Mouse (Mus musculus) bone marrow macrophage, adult 2 months (primary cell): ENCODE results near the gene Mex3a.

Source experiments
- CTCF ChIP-seq: IDR thresholded peaks from 2 replicates; pipeline ENCODE4 v1.5.1; 2012; ENCODE audit warnings: low read depth, mild to moderate bottlenecking, low read length, moderate library complexity
- POLR2A ChIP-seq: IDR thresholded peaks from 2 replicates; pipeline ENCODE4 v1.6.1; 2012; ENCODE audit warnings: mild to moderate bottlenecking, low read depth, low read length, borderline replicate concordance

DNA sequence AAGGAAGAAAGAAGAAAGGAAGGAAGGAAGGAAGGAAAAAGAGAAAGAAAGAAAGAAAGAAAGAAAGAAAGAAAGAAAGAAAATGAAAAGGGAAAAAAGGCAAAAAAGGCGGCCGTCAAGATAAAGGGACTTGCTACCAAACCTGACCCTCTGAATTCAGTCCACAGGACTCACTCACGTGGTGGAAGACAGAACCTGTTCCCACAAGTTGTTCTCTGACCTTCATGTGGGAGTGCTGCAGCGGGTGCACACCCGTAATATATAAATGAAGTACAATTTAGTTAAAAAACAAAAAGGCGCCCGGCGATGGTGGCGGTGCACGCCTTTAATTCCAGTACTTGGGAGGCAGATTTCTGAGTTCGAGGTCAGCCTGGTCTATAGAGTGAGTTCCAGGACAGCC is 3.5 kb upstream of the Mex3a start:
- no peak for TF ChIP-seq CTCF
- TF ChIP-seq POLR2A, result no peak
